Mouse (Mus musculus): Measurements from ENCODE around the gene Prdx5.

- TF ChIP-seq CTCF (conservative IDR thresholded peaks at IDR 0.05 in 1 of 2, IDR thresholded peaks at IDR 0.05 in 1 of 2; ENCODE audit: low read depth in 2 of 2, low read length in 2 of 2) = no peak
- TF ChIP-seq ZC3H11A (IDR thresholded peaks at IDR 0.05; ENCODE audit: low read depth, low read length) = no peak
- TF ChIP-seq ZNF384 (IDR thresholded peaks at IDR 0.05; ENCODE audit: low read depth, low read length) = no peak
- TF ChIP-seq POLR2A (IDR thresholded peaks at IDR 0.05; ENCODE audit: low read depth, low read length) = no peak
These were observed 885 bp downstream of the Prdx5 start for GRCm38 (mm10) chr19:6909021-6909420.
